Mouse (Mus musculus): Measurements from ENCODE around the gene Ddx41.
"Not testable (repeated sequence)": the region's sequence is repeated elsewhere in the genome, so short reads cannot be mapped to it uniquely, and the experiment has no call there.

The Ddx41 gene

DNA sequence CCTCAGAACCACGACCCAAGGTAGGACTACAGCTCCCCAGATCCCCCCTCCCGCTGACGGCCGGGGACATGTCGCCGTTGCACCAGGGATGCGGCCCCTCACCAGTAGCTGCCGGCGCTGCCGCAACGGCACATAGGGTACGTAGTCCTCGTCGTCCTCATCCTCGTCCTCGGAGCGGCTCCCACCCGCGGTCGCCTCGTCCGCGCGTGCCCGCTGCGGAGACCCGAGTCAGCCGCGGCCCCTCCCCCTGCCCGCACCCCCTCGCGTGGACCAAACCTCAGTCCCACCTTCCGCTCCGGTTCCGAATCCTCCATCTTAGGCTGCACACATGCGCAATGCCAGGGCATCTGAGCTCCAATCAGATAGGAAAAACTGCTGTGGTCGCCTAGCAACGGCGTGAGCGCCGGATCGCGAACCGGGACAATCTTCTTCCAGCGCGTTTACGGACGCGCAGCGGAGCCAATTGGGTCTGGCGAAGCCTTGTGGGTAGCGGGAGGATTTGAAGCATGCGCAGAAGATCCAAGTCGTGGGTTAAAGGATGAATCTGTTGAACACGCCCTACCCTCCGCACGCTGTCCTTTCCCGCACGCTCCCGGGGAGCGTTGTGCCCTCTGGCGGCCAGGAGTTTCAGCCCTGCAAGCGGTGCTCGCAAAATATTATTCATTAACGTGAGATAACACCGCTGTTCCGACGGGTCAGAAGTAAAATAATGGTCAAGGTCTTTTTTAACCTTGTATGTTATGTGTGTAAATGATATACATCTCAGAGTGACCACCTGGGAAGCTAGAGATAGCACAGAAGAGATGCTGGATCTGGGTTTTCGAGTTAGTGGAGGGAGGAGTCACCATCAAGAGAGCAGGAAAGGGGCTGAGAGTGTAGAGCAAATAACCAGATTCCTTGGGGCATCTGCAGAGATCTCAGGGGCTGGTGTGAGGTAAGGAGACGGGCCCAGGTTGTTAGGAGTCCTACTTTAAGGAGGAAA, at the start of gene Ddx41:
Gene Ddx41, minus strand, starts transcription at position 465 of the 982 bp plus-strand sequence.
- peak; percentile 100 for DNase-seq

DNA sequence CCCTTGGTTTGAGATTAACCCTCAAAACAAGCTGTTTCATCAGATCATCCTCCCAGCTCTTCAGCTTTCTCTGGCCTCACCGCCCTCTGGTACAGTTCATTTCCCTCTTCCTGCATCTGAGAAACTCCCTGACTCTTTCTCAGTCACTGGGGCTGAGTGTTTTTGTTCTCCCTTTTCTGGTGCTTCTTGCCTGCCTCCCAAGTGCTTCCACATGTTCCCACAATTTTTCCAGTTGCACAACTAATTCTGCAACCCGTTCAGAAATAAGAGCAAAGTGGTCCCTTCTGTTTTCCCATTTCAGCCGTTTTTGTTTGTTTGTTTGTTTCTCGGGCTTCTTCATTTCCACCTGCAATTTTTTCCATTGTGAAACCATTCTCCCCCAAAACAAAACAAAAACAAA, 41.6 kb upstream of the Ddx41 start:
- DNase-seq: no peak

DNA sequence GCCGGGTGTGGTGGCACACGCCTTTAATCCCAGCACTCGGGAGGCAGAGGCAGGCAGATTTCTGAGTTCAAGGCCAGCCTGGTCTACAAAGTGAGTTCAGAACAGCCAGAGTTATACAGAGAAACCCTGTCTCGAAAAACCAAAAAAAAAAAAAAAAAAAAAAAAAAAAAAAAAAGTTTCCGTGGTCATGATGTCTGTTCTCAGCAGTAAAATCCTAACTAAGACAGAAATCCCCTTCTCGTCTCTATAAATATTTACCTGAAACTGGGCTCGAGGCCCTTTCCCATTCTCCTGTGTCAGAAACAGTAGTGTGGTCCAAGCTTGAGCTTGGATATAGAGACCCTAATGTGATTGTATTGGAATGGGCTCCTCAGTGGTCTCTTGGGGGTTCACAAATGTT, 40.4 kb upstream of the Ddx41 start:
- DNase-seq: not testable (repeated sequence)

DNA sequence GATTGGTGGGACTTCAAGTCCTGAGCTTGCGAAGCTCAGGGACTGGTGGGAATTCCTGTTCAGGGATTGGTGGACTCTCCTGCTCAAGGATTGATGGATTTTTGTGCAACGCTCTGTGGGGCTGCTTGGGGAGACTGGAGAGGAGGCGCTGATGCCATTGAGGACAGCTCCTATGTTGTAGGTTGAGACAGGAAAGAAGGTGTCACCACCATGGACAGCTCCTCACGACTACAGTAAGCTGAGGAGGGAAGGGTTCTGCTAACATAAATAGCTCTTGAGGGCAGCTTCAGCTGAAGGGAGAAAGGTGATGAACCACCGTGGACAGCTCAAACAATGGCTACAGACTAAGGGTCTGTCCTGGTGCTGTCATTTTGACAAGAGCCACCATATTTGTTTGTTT, 39.5 kb upstream of the Ddx41 start:
- DNase-seq: no peak

DNA sequence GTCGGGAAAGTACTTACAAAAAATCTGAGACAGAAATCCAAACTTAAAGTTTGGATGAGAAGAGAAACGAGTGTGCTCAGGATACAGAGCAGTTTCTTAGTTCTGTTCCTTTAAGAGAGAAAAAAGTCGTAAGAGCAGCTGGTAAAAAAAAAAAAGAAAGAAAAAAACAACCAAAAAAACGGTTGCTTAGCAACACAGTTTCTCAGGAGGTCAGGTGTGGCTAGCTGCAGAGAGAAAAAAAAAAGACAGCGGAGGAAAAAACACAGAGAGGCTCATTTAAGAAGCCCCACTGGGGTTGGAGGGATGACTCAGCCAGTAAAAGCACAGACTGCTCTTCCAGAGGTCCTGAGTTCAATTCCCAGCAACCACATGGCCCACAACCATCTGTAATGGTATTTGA, 37.9 kb upstream of the Ddx41 start:
- no peak for DNase-seq

DNA sequence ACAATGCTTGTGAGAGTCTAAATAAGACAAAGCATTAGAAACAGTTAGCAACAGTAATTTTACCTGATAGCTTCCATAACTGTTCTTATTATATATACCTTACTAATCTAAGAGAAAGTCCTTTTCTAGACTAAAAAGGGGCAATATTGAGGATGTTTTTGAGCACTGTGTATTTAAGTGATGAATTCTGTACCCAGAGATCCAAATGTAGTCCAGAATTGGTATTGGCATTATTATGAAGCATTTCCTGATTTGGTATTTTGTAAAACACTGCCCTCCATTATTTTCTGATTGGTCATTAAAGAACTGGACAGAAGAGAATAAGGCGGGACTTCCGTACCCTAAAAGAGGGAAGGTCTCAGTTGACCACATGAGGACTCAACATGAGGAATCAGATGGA, 37.0 kb upstream of the Ddx41 start, which contains the start of gene Tmed9:
Gene Tmed9, plus strand, starts transcription at position 301 of the 400 bp plus-strand sequence.
- DNase-seq: no peak

DNA sequence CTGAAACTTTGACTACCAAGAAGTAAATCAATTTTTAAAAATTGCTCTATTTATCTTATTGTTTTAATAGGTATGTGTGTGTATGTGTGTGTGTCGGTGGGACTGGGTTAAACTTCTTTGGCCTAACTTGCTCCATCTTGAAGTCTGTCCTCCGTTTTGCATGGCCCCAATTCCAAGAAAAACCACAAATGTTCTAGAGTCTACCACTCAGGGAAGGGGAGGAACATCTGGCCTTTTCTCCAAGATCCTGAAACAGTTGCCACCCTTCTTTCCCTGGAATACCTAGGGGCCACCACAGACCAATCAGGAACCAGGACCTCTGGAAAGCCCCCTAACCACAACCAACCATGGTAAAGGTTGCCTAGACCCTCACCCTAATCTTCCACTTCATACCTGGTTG, 35.5 kb upstream of the Ddx41 start:
- DNase-seq: no peak

DNA sequence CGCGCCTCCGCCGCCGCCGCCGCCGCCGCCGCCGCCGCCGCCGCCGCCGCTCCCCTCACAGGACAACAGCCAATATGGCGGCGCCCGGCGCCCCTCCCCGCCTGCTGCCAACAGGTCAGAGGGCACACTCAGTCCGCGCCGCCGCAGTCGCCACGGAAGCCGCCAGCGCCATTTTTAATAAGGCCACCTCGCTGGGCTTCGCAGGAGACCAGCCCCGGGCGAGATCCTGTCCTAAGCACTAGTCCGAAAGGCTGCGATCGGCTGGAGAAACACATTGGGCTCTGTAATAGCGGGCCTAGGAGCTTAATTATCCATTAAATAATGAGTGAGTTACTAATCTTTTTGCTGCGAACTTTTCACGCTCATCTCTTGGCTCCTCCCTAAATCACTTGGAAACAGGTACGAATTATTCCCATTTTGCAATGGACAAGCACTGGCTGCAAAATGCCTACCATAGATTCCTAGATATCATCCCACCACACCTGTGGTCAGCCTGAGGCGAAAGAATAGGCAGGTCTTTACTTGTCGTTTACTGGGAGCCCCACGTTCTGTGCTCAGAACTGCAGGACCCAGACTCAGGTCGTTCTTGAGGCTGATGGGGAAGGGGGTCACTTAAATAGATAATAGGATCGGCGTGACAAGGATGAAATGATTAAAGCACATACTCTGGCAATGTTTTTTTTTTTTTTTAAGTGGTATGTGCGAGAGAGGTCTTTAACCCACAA, 34.7 kb upstream of the Ddx41 start, which contains the start of gene Fam193b:
Gene Fam193b, minus strand, starts transcription at position 94 of the 725 bp plus-strand sequence.
- DNase-seq: peak; percentile 94

DNA sequence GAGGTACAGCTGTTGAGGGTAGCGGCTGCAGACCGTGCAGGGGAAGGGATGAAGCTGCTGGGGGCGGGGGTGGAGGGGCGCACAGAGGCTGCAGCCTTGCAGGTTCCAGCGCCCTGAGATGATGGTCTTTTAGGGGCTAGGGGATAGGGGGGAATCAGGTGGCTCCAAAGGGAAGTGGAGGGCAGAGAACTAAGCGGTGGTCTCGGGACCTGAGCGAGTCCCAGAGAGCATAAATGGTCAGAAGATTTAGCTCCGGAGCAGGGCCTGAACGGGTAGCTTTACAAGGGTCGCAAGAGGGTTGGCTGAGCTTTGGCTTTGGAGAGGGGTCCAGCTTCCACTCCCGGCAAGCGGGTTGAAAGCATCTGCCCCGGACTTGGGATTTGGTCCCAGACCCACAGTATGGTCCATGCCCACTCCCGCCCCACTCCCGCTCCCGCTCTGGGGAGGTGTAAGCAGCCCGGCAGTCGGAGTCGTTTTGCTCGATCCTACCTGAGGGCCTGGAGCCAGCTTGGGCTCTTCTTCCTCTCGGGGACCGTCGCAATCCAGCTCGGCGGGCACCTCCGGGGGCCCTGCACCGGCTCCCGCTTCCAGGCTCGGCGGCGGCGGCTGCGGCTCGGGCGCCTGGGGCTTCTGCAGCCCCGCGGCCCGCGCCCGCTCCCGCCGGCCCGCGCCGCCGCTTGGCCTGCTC, 34.0 kb upstream of the Ddx41 start:
- DNase-seq: peak; percentile 70

DNA sequence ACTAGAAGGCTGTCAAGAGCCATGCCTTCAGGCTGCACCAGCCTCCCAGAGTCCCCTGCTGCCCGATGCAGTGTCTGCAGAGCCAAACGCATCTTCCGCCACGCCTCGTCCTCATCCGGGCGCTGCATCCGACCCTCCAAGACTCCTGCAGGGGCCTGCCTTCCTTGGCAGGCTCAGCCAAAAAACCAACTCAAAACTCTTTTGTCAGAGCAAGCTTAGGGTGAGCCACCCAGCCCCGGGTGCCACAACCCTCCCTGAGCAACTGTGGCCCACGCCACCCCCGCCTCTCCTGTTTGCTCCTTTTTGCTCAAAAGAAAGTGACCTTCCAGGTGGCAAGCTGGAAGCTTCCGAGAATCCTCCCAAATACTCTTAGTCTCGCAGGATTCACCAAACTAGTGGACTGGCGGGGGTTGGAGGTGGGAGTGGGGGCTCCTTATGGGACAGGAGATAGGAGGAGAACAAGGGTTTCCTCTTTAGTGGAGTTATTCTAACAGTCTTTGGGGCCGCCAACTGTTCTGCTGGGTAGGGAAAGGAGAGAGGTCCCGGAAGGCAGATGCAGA, 33.3 kb upstream of the Ddx41 start:
- DNase-seq: peak; percentile 52

DNA sequence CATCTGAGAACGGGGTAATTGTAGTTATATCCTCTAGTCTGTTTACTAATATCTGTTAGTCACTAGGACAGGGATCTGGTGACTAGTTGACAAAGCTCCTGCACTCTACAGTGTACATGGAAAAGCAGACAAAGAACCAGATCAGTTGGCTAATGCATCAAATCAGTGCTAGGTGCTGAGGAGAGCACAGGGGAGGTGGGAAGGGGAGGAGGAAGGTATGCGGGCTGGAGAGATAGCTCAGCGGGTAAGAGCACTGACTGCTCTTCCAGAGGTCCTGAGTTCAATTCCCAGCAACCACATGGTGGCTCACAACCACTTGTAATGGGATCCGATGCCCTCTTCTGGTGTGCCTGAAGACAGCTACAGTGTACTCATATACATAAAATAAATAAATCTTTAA, 32.1 kb upstream of the Ddx41 start:
- DNase-seq: not testable (repeated sequence)

DNA sequence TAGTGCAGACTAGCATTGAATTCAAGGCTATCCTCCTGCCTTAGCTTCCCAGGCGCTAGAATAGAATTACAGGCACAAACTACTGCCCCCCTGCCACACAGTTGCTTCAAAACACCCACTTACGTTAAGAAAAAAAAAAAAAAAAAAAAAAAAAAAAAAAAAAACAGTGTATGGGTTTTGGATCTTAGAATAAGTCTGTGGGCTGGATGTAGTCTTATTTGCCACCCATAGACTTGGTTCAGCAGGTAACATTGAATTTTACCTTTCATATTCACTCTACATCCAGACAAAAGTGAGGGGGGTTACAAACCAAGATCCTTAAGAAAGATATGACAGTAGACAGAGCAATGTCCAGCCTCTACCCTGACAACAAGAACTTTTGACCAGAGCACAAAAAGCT, 31.5 kb upstream of the Ddx41 start:
- DNase-seq: no peak

DNA sequence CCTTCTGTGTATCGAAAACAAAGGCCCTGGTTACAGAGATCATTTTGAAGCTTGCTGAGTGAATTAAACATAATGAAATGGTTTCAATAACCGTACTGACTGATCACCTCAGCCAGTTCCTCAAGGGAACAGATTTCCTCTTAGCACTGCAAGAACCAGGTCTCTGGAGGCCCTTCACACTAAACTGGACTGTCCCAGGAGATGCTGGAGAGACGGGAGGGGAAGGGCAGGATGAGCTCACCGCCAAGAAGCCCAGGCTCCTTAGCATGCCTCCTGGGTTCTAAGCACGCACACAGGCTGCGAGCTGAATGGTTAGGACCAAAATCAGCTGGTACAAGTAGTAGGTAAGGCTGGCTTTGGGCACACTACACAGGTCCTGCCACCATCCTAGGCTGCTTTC, 30.5 kb upstream of the Ddx41 start:
- DNase-seq: no peak

DNA sequence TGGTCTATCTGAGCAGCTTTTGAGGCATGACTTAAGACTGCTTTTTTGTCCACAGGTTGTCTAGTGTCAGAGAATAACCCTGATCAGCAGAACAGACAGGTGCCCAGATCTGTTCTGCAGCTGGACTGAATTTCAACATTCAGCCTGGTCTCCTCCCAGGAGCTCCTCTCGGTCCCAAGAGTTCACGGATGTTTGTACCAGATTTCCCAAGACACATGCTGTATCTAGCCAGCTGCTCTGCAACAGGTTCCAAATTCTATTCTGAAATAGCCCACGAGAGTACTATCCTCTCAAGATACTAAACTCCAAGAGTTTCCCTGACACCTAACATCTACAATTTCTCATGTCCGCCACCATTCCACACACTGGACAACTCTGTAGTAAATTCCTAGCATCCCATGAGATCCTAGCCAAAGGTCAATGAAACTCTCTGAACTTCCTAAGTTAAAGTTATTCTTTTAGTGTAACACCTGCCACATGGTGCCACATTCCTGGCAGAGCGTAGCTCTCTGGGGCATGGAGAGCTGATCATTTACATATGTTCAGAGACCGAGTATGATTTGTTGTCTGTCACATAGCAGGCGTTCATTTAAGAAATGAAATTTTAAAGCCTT, 26.9 kb upstream of the Ddx41 start:
- DNase-seq: no peak

DNA sequence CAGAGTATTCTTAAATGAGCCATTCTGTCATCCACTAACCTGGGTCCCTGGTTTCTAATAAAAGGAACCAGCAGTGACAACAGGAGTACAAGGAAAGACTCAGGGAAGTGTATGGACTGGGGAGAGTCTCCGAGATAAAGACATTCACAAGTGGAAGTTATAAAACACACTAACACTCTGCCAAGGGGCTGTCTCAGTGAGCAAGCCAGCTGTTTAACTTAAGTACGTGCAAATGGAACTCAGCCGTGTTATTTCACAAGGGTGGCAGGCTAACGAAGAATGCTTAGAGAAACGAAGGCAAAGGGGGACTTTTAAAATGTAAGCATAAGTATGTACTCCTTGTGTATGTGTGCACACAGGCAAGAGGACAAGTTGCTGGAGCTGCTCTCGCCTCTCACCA, 21.0 kb upstream of the Ddx41 start:
- DNase-seq: no peak

DNA sequence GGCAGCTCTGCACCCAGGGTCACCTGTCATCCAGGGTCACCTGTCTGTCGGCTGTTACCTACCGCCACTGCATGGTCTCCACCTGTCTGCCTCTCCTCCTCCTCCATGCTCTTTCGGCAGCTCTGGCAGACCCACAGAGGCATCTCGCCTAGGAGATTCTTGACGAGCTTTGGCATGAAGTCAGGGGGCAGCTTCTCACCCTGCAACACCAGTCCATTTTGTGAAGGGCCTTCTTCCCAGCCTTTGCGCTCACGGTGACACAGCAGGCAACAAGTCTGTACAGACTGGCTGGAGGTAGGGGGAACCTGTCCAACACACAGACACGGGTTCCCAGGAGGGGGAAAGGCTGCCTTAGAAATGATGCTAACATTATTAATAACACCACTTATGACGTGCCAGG, 19.5 kb upstream of the Ddx41 start:
- DNase-seq: no peak

DNA sequence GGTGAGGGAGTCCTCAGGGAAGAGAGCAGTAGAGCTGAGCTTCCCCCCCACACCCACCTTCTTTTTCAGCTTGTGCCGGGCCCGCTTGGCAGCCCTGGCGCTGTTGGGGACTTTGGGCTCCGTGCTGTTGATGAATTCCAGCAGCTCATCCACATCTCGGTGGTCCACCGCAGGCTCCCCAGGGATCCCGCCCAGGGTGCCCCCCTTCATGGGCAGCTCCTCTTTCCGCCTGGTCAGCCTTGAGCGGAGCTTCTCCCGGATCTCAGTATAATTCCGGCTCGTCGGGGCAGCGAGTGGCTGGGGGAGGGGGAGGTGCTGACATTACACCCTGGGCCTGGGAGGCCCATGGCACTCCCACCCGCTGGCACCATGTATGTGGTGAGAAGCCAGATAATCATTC, 12.6 kb upstream of the Ddx41 start:
- no peak for DNase-seq

DNA sequence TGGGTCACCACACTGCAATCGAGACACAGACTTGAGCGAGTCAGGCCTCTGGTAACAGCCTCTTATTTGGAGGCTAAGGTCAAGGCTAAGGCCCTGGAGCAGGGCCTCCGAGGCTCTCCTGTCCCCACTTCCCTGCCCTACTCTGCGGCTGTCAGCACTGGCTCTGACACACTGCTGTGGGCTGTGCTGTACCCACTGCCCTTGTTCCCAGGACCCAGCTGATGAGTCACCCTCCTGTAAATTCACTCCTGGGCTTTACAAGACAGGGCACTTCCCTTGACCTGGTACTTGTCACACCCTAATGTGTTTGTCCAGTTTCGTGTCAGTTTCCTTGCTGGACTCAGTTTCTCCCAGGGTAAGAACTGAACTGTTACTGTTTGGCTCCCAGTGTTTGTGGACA, 12.0 kb upstream of the Ddx41 start:
- DNase-seq: no peak

DNA sequence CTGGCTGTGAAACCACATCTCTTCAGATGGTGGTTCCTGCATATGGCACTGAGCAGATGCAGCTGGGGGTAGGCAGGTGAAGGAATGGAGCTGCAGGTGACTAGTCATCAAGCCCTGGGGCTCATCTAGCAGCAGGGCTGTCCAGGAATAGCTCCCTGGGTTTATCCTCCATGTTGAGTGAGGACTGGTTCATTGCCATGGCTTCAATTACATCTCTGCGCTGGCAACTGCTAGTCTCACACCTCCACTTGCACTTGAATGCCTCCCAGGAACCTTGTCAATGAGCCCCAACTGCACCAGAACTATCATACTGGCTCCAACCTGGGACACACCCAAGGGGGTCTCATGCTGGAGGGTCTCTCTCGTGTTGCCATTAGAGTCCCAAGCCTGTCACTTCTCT, 11.5 kb upstream of the Ddx41 start:
- DNase-seq: no peak

DNA sequence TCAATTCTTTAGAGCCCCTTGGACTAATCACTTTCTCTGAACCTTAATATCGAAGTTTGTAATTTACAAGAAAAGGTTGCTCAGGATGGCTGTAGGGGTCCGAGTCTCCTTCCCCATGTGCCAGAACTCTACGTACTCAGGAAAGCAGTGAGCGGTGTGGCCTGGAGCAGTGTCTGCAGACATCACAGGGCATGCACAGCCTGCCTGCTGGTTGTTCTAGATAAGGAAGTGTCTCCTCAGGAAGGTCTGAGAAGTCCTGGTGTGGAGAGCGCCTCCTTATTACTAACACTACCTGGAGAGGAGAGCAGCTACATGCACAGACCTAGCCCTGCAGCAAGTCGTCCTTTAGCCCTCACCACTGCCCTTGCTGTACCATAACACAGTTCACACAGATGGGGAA, 8.3 kb upstream of the Ddx41 start:
- DNase-seq: no peak

DNA sequence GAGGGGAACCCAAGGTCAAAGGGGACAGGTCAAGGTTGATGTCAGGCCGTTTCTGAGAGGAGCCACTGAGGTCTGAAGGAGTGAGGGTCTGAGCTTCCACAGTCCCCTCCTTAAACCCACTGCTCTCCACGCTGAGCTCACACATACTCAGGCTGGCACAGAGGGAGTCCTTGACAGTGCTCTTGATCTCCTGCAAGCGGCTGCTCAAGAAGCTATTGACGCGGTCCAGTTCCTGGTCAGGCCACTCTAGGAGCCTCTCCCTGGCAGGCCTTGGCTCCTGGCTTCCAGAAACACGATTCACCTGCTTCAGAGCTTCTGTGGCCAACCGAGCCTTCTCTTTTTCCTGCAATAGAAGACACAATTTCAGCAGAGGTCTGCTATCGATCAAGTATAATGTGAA, 7.0 kb upstream of the Ddx41 start:
- DNase-seq: no peak

DNA sequence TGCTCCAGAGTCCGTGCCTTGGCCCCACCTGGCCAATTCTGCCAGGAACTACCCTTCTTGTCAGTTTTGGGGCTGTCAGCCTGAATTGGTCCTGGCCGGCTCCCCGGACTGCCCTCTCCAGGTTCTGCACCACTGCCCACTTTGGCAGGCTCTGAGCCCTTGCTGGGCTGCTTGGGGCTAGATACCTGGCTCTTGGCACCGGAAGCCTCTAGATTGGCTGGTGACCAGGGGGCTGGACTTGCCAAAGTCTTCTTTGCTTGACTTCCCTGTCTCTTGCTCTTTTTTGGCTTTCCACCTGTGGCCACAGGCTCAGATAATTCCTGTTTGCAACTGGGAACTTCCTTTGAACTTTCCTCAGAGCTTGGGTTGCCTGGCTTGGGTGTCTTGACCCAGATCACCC, 6.4 kb upstream of the Ddx41 start:
- DNase-seq: peak; percentile 43

DNA sequence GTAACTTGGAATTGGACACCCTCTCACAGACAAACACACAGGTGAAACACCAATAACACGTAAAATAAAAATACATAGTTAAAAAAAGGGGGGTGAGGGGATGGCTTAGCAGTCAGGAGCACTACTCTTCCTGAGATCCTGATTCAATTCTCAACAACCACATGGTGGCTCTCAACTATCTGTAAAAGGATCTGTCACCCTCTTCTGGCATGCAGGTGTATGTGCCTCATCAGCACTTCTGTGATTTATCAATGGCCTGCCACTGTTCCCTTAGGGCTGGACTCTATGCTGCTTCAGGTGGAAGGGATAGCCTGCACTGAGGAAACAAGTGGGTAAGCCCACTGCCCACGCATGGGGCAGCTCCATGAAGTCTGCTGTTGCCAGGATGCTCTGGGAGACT, 4.5 kb upstream of the Ddx41 start:
- DNase-seq: no peak

Data from cerebellum, adult 9-11 months (tissue).